Mouse (Mus musculus): ENCODE measurements at regions not wholly inside any gene's neighbourhood (a gene's known extent, or its start where the extent isn't known, plus 50 kb on each side); places are given as distances from the start of the nearest gene placed in this dataset.

GRCm38 (mm10) chr16:86547465-86548043, 645.9 kb upstream of the Adamts5 start:
- WGBS, result 88% methylated on average over 4 of the region's 4 CpGs
- Histone ChIP-seq H3K9me3 (replicated peaks; ENCODE audit: control insufficient read depth, low read length, poor library complexity, severe bottlenecking) (no peaks in the 10 kb centered on the region), H3K27ac (ENCODE audit: low read length) (no peak overlapping the region), H3K4me1 (ENCODE audit: control insufficient read depth, insufficient read depth, low read length) (no peaks in the 10 kb centered on the region), H3K4me2 (ENCODE audit: low read length) (no peak overlapping the region), H3K4me3 (ENCODE audit: low read depth, low read length) (no peak overlapping the region), H3K27me3 (ENCODE audit: control insufficient read depth, insufficient read depth, low read depth, low read length) (no peaks in the 10 kb centered on the region), H3K9ac (ENCODE audit: low read depth, low read length) (no peak overlapping the region), H3K36me3 (ENCODE audit: control insufficient read depth, insufficient read depth, low read length) (no peaks in the 10 kb centered on the region)
- no peak for ATAC-seq

- H3K9ac ChIP-seq (ENCODE audit: low read depth, low read length), result no peak overlapping the region
- no peaks in the 10 kb centered on the region for H3K4me1 ChIP-seq (ENCODE audit: control insufficient read depth, insufficient read depth, low read length)
- H3K36me3 ChIP-seq (ENCODE audit: control insufficient read depth, insufficient read depth, low read length), result no peaks in the 10 kb centered on the region
- no peak overlapping the region for H3K4me3 ChIP-seq (ENCODE audit: low read depth, low read length)
- whole genome bisulfite sequencing, result 94% methylated on average over 3 of the region's 3 CpGs
- no peak overlapping the region for H3K4me2 ChIP-seq (ENCODE audit: low read length)
- ATAC-seq, result no peak
- no peak overlapping the region for H3K27ac ChIP-seq (ENCODE audit: low read length)
- H3K27me3 ChIP-seq (ENCODE audit: control insufficient read depth, insufficient read depth, low read depth, low read length), result no peaks in the 10 kb centered on the region
- H3K9me3 ChIP-seq (replicated peaks; ENCODE audit: control insufficient read depth, low read length, poor library complexity, severe bottlenecking), result no peaks in the 10 kb centered on the region
Observed at GRCm38 (mm10) chr16:86546905-86547304, 645.3 kb upstream of the Adamts5 start.

GRCm38 (mm10) chr16:86544121-86544520, 642.5 kb upstream of the Adamts5 start:
- Histone ChIP-seq H3K27ac (ENCODE audit: low read length) (no peak overlapping the region), H3K9me3 (replicated peaks; ENCODE audit: control insufficient read depth, low read length, poor library complexity, severe bottlenecking) (no peaks in the 10 kb centered on the region), H3K9ac (ENCODE audit: low read depth, low read length) (no peak overlapping the region), H3K27me3 (ENCODE audit: control insufficient read depth, insufficient read depth, low read depth, low read length) (no peaks in the 10 kb centered on the region), H3K4me1 (ENCODE audit: control insufficient read depth, insufficient read depth, low read length) (no peaks in the 10 kb centered on the region), H3K4me3 (ENCODE audit: low read depth, low read length) (no peak overlapping the region), H3K4me2 (ENCODE audit: low read length) (no peak overlapping the region), H3K36me3 (ENCODE audit: control insufficient read depth, insufficient read depth, low read length) (no peaks in the 10 kb centered on the region)
- WGBS, result 66% methylated on average over 1 of the region's 1 CpGs
- ATAC-seq, result no peak

- no peaks in the 10 kb centered on the region for H3K4me1 ChIP-seq (ENCODE audit: control insufficient read depth, insufficient read depth, low read length)
- H3K9ac ChIP-seq (ENCODE audit: low read depth, low read length), result no peak overlapping the region
- no peak for ATAC-seq
Observed at GRCm38 (mm10) chr16:86536479-86536878, 634.9 kb upstream of the Adamts5 start.

GRCm38 (mm10) chr16:86524135-86524534, 622.5 kb upstream of the Adamts5 start:
- Histone ChIP-seq H3K4me1 (ENCODE audit: control insufficient read depth, insufficient read depth, low read length) (no peaks in the 10 kb centered on the region), H3K4me3 (ENCODE audit: low read depth, low read length) (no peak overlapping the region), H3K27ac (ENCODE audit: low read length) (no peak overlapping the region), H3K27me3 (ENCODE audit: control insufficient read depth, insufficient read depth, low read depth, low read length) (no peaks in the 10 kb centered on the region), H3K36me3 (ENCODE audit: control insufficient read depth, insufficient read depth, low read length) (no peaks in the 10 kb centered on the region), H3K9me3 (replicated peaks; ENCODE audit: control insufficient read depth, low read length, poor library complexity, severe bottlenecking) (no peaks in the 10 kb centered on the region), H3K9ac (ENCODE audit: low read depth, low read length) (no peak overlapping the region), H3K4me2 (ENCODE audit: low read length) (no peak overlapping the region)
- ATAC-seq, result no peak
- 87% methylated on average over 3 of the region's 3 CpGs for WGBS

More at GRCm38 (mm10) chr16:86536479-86536878, 634.9 kb upstream of the Adamts5 start:
- Histone ChIP-seq H3K27ac (ENCODE audit: low read length) (no peak overlapping the region), H3K4me3 (ENCODE audit: low read depth, low read length) (no peak overlapping the region), H3K27me3 (ENCODE audit: control insufficient read depth, insufficient read depth, low read depth, low read length) (no peaks in the 10 kb centered on the region), H3K9me3 (replicated peaks; ENCODE audit: control insufficient read depth, low read length, poor library complexity, severe bottlenecking) (no peaks in the 10 kb centered on the region), H3K4me2 (ENCODE audit: low read length) (no peak overlapping the region), H3K36me3 (ENCODE audit: control insufficient read depth, insufficient read depth, low read length) (no peaks in the 10 kb centered on the region)
- WGBS, result 76% methylated on average over 5 of the region's 5 CpGs

- Histone ChIP-seq H3K4me1 (ENCODE audit: control insufficient read depth, insufficient read depth, low read length) (no peaks in the 10 kb centered on the region), H3K9ac (ENCODE audit: low read depth, low read length) (no peak overlapping the region), H3K27ac (ENCODE audit: low read length) (no peak overlapping the region), H3K4me3 (ENCODE audit: low read depth, low read length) (no peak overlapping the region), H3K9me3 (replicated peaks; ENCODE audit: control insufficient read depth, low read length, poor library complexity, severe bottlenecking) (no peaks in the 10 kb centered on the region), H3K27me3 (ENCODE audit: control insufficient read depth, insufficient read depth, low read depth, low read length) (no peaks in the 10 kb centered on the region), H3K4me2 (ENCODE audit: low read length) (no peak overlapping the region), H3K36me3 (ENCODE audit: control insufficient read depth, insufficient read depth, low read length) (no peaks in the 10 kb centered on the region)
- ATAC-seq, result no peak
- WGBS, result 51% methylated on average over 1 of the region's 1 CpGs
Observed at GRCm38 (mm10) chr16:86516935-86517334, 615.3 kb upstream of the Adamts5 start.

- H3K4me2 ChIP-seq (ENCODE audit: low read length), result no peak overlapping the region
- H3K4me3 ChIP-seq (ENCODE audit: low read depth, low read length), result no peak overlapping the region
- H3K4me1 ChIP-seq (ENCODE audit: control insufficient read depth, insufficient read depth, low read length), result no peaks in the 10 kb centered on the region
- no peaks in the 10 kb centered on the region for H3K27me3 ChIP-seq (ENCODE audit: control insufficient read depth, insufficient read depth, low read depth, low read length)
- no peaks in the 10 kb centered on the region for H3K9me3 ChIP-seq (replicated peaks; ENCODE audit: control insufficient read depth, low read length, poor library complexity, severe bottlenecking)
- no peak overlapping the region for H3K9ac ChIP-seq (ENCODE audit: low read depth, low read length)
- no peak for ATAC-seq
- H3K36me3 ChIP-seq (ENCODE audit: control insufficient read depth, insufficient read depth, low read length), result no peaks in the 10 kb centered on the region
- H3K27ac ChIP-seq (ENCODE audit: low read length), result no peak overlapping the region
- 59% methylated on average over 3 of the region's 3 CpGs for WGBS
Observed at GRCm38 (mm10) chr16:86516144-86516543, 614.5 kb upstream of the Adamts5 start.

GRCm38 (mm10) chr16:86501074-86501952, 599.7 kb upstream of the Adamts5 start:
- 70% methylated on average over 3 of the region's 3 CpGs for WGBS
- Histone ChIP-seq H3K9ac (ENCODE audit: low read depth, low read length) (no peak overlapping the region), H3K9me3 (replicated peaks; ENCODE audit: control insufficient read depth, low read length, poor library complexity, severe bottlenecking) (no peaks in the 10 kb centered on the region), H3K27me3 (ENCODE audit: control insufficient read depth, insufficient read depth, low read depth, low read length) (no peaks in the 10 kb centered on the region), H3K4me3 (ENCODE audit: low read depth, low read length) (no peak overlapping the region), H3K4me1 (ENCODE audit: control insufficient read depth, insufficient read depth, low read length) (no peaks in the 10 kb centered on the region), H3K27ac (ENCODE audit: low read length) (no peak overlapping the region), H3K4me2 (ENCODE audit: low read length) (no peak overlapping the region), H3K36me3 (ENCODE audit: control insufficient read depth, insufficient read depth, low read length) (no peaks in the 10 kb centered on the region)
- ATAC-seq, result no peak

- Histone ChIP-seq H3K27ac (ENCODE audit: low read length) (no peak overlapping the region), H3K9me3 (replicated peaks; ENCODE audit: control insufficient read depth, low read length, poor library complexity, severe bottlenecking) (no peaks in the 10 kb centered on the region), H3K36me3 (ENCODE audit: control insufficient read depth, insufficient read depth, low read length) (no peaks in the 10 kb centered on the region), H3K4me3 (ENCODE audit: low read depth, low read length) (no peak overlapping the region), H3K27me3 (ENCODE audit: control insufficient read depth, insufficient read depth, low read depth, low read length) (no peaks in the 10 kb centered on the region), H3K9ac (ENCODE audit: low read depth, low read length) (no peak overlapping the region), H3K4me2 (ENCODE audit: low read length) (no peak overlapping the region), H3K4me1 (ENCODE audit: control insufficient read depth, insufficient read depth, low read length) (no peaks in the 10 kb centered on the region)
- ATAC-seq, result no peak
- WGBS, result 52% methylated on average over 1 of the region's 1 CpGs
Observed at GRCm38 (mm10) chr16:86475145-86475544, 573.5 kb upstream of the Adamts5 start.
